Mouse (Mus musculus): ENCODE results near the gene Exosc2.

GRCm38 (mm10) chr2:31656374-31656773 is 14.1 kb upstream of the Exosc2 start:
- TF ChIP-seq ZC3H11A (IDR thresholded peaks at IDR 0.05; ENCODE audit: borderline replicate concordance, low read depth, low read length) (no peak), MAFK (IDR thresholded peaks at IDR 0.05; ENCODE audit: insufficient read depth, low read depth, low read length) (no peak), ZNF384 (IDR thresholded peaks at IDR 0.05; ENCODE audit: low read depth, low read length) (no peak)

All from ES-E14 (cell line).